Mouse (Mus musculus): ENCODE results near the gene Grk2. TPM values are rescaled to one million over a fixed set of nuclear protein-coding genes. Genes with fewer than 3 reads are reported as not detected.
"Not testable (repeated sequence)": the region's sequence is repeated elsewhere in the genome, so short reads cannot be mapped to it uniquely, and the experiment has no call there.

The Grk2 gene
- total RNA-seq, 2 experiments from 2014 or later: 60.1 to 63.4 TPM

- ATAC-seq (replicated peaks; ENCODE audit: low FRiP score, poor library complexity, severe bottlenecking): peak; percentile 71
Observed at GRCm38 (mm10) chr19:4282898-4283553, 23.0 kb downstream of the Grk2 start, which contains the start of gene Ankrd13d. Gene Ankrd13d, minus strand, starts transcription at chr19:4283137.

GRCm38 (mm10) chr19:4280425-4280824 is 25.6 kb downstream of the Grk2 start:
- no peak for ATAC-seq (replicated peaks; ENCODE audit: low FRiP score, poor library complexity, severe bottlenecking)

GRCm38 (mm10) chr19:4279487-4279886 is 26.5 kb downstream of the Grk2 start:
- no peak for ATAC-seq (replicated peaks; ENCODE audit: low FRiP score, poor library complexity, severe bottlenecking)

GRCm38 (mm10) chr19:4270972-4271371 is 35.0 kb downstream of the Grk2 start:
- no peak for ATAC-seq (replicated peaks; ENCODE audit: low FRiP score, poor library complexity, severe bottlenecking)

GRCm38 (mm10) chr19:4270187-4270586 is 35.8 kb downstream of the Grk2 start:
- no peak for ATAC-seq (replicated peaks; ENCODE audit: low FRiP score, poor library complexity, severe bottlenecking)

GRCm38 (mm10) chr19:4268566-4269361 is 37.3 kb downstream of the Grk2 start, which contains the start of gene Ssh3:
Gene Ssh3, minus strand, starts transcription at chr19:4269180.
- peak; percentile 55 for ATAC-seq (replicated peaks; ENCODE audit: low FRiP score, poor library complexity, severe bottlenecking)

GRCm38 (mm10) chr19:4265956-4266355 is 40.1 kb downstream of the Grk2 start:
- ATAC-seq (replicated peaks; ENCODE audit: low FRiP score, poor library complexity, severe bottlenecking): no peak

- ATAC-seq (replicated peaks; ENCODE audit: low FRiP score, poor library complexity, severe bottlenecking): no peak
Observed at GRCm38 (mm10) chr19:4264171-4264780, 41.7 kb downstream of the Grk2 start.

- no peak for ATAC-seq (replicated peaks; ENCODE audit: low FRiP score, poor library complexity, severe bottlenecking)
Observed at GRCm38 (mm10) chr19:4263702-4264101, 42.3 kb downstream of the Grk2 start.

GRCm38 (mm10) chr19:4262756-4263155 is 43.3 kb downstream of the Grk2 start:
- ATAC-seq (replicated peaks; ENCODE audit: low FRiP score, poor library complexity, severe bottlenecking): no peak

- no peak for ATAC-seq (replicated peaks; ENCODE audit: low FRiP score, poor library complexity, severe bottlenecking)
Observed at GRCm38 (mm10) chr19:4261038-4261698, 44.9 kb downstream of the Grk2 start.

- ATAC-seq (replicated peaks; ENCODE audit: low FRiP score, poor library complexity, severe bottlenecking): no peak; the same call in 1 of the 2 replicates
Observed at GRCm38 (mm10) chr19:4257897-4258252, 48.1 kb downstream of the Grk2 start.

GRCm38 (mm10) chr19:4257216-4257896 is 48.7 kb downstream of the Grk2 start:
- peak; percentile 94 for ATAC-seq (replicated peaks; ENCODE audit: low FRiP score, poor library complexity, severe bottlenecking)

GRCm38 (mm10) chr19:4255583-4256162 is 50.3 kb downstream of the Grk2 start:
- no peak for ATAC-seq (replicated peaks; ENCODE audit: low FRiP score, poor library complexity, severe bottlenecking)

GRCm38 (mm10) chr19:4254230-4254629 is 51.8 kb downstream of the Grk2 start:
- ATAC-seq (replicated peaks; ENCODE audit: low FRiP score, poor library complexity, severe bottlenecking): no peak

GRCm38 (mm10) chr19:4248683-4249082 is 57.3 kb downstream of the Grk2 start:
- not testable (repeated sequence) for ATAC-seq (replicated peaks; ENCODE audit: low FRiP score, poor library complexity, severe bottlenecking)

GRCm38 (mm10) chr19:4247010-4247409 is 59.0 kb downstream of the Grk2 start:
- ATAC-seq (replicated peaks; ENCODE audit: low FRiP score, poor library complexity, severe bottlenecking): no peak

- ATAC-seq (replicated peaks; ENCODE audit: low FRiP score, poor library complexity, severe bottlenecking): no peak
Observed at GRCm38 (mm10) chr19:4244775-4245174, 61.2 kb downstream of the Grk2 start.

GRCm38 (mm10) chr19:4242416-4242815 is 63.6 kb downstream of the Grk2 start:
- no peak for ATAC-seq (replicated peaks; ENCODE audit: low FRiP score, poor library complexity, severe bottlenecking)

Data from erythroblast, adult 5-6 weeks (primary cell).